Mouse (Mus musculus): Measurements from ENCODE around the gene Polr2e. TPM values are rescaled to one million over a fixed set of nuclear protein-coding genes. Genes with fewer than 3 reads are reported as not detected.
"Not testable (repeated sequence)": the region's sequence is repeated elsewhere in the genome, so short reads cannot be mapped to it uniquely, and the experiment has no call there.

Polr2e gene
- polyA plus RNA-seq, 1 experiment from 2014 or later = 279 TPM

- Histone ChIP-seq H3K27ac (0 out of 2 replicates have a peak overlapping the region, but pooled peaks have one; percentile 25), H3K27me3 (ENCODE audit: poor library complexity, severe bottlenecking) (no peaks in the 10 kb centered on the region), H3K36me3 (replicated peaks) (peaks cover 51% of the 10 kb centered on the region), H3K4me1 (peaks cover 58% of the 10 kb centered on the region), H3K9me3 (no peaks in the 10 kb centered on the region), H3K4me3 (peak overlapping the region; percentile 90)
- no peak for DNase-seq (ENCODE audit: extremely low spot score, low spot score)
- 86% methylated on average over 5 of the region's 5 CpGs for WGBS
Measured at GRCm38 (mm10) chr10:80055364-80055763, 15.8 kb upstream of the Polr2e start.

DNA sequence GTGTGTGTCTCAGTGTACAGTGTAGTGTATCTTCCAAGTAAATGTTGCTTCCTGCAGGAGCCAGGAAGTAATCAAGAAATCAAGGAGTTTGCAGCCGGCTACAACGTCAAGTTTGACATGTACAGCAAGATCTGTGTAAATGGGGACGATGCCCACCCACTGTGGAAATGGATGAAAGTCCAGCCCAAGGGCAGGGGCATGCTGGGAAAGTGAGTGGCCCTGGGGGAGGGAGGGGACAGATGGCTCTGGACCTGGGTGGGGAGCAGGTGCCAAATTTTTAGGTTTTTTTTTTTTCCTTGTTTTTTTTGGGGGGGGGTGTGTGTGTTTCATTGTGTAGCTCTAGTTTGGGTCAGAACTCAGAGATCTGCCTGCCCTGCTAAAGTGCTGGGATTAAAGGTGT is 15.3 kb upstream of the Polr2e start:
- peaks cover 62% of the 10 kb centered on the region for H3K4me1 ChIP-seq
- 69% methylated on average over 3 of the region's 3 CpGs for WGBS
- H3K27ac ChIP-seq = peak overlapping the region; percentile 98; the same call in 1 of the 2 replicates

GRCm38 (mm10) chr10:80053831-80054815 is 14.5 kb upstream of the Polr2e start:
- 3% methylated on average over 77 of the region's 77 CpGs for WGBS
- peak; percentile 70 for DNase-seq (ENCODE audit: extremely low spot score, low spot score)

More for the DNA sequence above, 15.3 kb upstream of the Polr2e start:
- DNase-seq (ENCODE audit: extremely low spot score, low spot score); H3K9me3 ChIP-seq; H3K27me3 ChIP-seq (ENCODE audit: poor library complexity, severe bottlenecking): not testable (repeated sequence)
- Histone ChIP-seq H3K36me3 (replicated peaks) (peaks cover 47% of the 10 kb centered on the region), H3K4me3 (peak overlapping the region; percentile 90)

DNA sequence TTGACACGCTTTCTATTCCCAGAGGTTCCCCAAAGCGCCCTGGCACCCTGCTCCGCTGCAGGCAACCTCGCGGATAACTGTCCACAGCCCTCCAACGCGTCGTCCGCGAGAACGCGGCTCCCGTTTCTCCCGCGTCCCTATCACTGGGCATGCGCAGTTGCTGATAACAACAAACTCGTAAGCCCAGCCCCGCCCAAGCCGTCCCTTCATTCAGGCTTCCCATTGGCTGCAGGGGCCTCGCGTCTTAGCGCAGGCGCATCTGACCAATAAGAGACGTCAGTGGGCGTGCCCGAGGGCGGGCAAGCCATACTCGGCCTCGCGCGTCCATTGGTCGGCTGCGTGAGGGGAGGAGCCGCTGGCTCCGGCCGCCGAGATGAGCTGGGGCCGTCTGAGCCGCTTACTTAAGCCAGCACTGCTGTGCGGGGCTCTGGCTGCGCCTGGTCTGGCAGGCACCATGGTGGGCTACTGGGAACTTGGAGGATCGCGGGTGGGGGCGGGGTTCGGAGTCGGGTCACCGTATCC is 13.7 kb upstream of the Polr2e start:
- Histone ChIP-seq H3K4me3 (peak overlapping the region; percentile 90), H3K27ac (peak overlapping the region; percentile 98), H3K4me1 (peaks cover 78% of the 10 kb centered on the region), H3K36me3 (replicated peaks) (peaks cover 32% of the 10 kb centered on the region), H3K9me3 (no peaks in the 10 kb centered on the region), H3K27me3 (ENCODE audit: poor library complexity, severe bottlenecking) (no peaks in the 10 kb centered on the region)
- under 1% methylated on average over 47 of the region's 47 CpGs for WGBS
- peak; percentile 100 for DNase-seq (ENCODE audit: extremely low spot score, low spot score)

More at GRCm38 (mm10) chr10:80053831-80054815, 14.5 kb upstream of the Polr2e start:
- Histone ChIP-seq H3K36me3 (replicated peaks) (peaks cover 39% of the 10 kb centered on the region), H3K4me1 (peaks cover 70% of the 10 kb centered on the region), H3K27ac (peak overlapping the region; percentile 98), H3K27me3 (ENCODE audit: poor library complexity, severe bottlenecking) (no peaks in the 10 kb centered on the region), H3K9me3 (no peaks in the 10 kb centered on the region), H3K4me3 (peak overlapping the region; percentile 90)

DNA sequence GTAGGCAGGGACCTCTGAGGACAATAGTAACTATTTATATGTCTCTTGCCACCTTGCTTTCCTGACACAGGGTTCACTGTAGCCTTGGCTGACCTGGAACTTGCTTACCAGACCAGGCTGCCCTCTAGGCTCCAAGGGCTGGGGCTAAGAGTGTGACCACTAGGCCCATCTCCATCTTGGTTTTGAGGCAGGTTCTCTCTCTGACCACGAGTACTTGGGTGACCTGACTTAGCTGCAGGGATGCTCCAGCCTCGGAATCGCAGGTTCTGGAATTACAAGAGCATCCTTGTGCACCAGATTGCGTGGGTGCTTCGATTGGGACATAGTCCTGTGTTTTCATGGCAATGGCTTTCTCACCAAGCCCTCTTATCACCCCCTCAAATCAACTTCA is 12.8 kb upstream of the Polr2e start:
- peak overlapping the region; percentile 82 for H3K27ac ChIP-seq
- H3K4me3 ChIP-seq = peak overlapping the region; percentile 90; the same call in 1 of the 2 replicates
- peaks cover 23% of the 10 kb centered on the region for H3K36me3 ChIP-seq (replicated peaks)
- H3K9me3 ChIP-seq = no peaks in the 10 kb centered on the region
- 80% methylated on average over 5 of the region's 5 CpGs for WGBS
- H3K4me1 ChIP-seq = peaks cover 83% of the 10 kb centered on the region
- H3K27me3 ChIP-seq (ENCODE audit: poor library complexity, severe bottlenecking) = peaks cover 3% of the 10 kb centered on the region; the same call in 1 of the 2 replicates
- DNase-seq (ENCODE audit: extremely low spot score, low spot score) = no peak

DNA sequence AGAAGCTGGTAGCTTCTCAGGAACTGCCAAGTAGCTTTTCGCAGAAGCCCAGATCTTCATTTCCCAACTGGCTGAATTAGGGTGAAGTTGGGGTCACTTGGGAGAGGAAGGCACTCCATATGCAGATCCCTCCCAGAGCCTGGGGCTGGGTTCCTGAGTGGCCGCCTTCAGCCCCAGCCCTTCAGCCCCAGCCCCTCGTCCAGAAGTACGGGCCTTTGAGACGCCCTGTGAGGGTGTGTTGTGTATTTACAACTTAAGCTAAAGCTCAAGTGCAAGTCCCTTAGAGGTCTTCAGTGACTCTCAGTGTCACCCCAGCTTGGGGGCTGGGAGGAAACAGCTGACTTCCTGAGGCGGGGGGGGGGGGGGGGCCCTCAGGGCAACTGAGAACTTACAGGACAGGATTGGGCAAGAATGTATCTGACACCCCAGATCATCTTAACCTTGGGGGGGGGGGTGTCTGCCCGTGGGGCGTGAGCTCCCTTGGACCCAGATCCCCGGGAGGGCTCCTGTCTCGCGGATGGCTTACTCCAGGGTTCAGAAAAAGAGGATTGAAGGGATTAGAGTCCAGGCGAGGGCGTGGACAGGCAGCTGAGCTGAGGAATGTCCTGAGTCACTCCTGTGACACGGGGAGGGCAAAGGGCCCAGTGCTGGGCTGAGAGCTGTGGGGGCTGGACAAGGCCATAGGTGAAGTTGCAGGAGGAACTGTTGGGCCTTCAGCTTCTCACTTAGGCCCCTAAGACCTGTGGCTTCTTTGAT is 12.2 kb upstream of the Polr2e start:
- Histone ChIP-seq H3K9me3 (no peaks in the 10 kb centered on the region), H3K27ac (peak overlapping the region; percentile 82), H3K27me3 (ENCODE audit: poor library complexity, severe bottlenecking) (peaks cover 8% of the 10 kb centered on the region; the same call in 1 of the 2 replicates), H3K4me3 (peak overlapping the region; percentile 13; the same call in 1 of the 2 replicates), H3K4me1 (peaks cover 89% of the 10 kb centered on the region), H3K36me3 (replicated peaks) (peaks cover 17% of the 10 kb centered on the region)
- 13% methylated on average over 14 of the region's 14 CpGs for WGBS
- DNase-seq (ENCODE audit: extremely low spot score, low spot score) = no peak

DNA sequence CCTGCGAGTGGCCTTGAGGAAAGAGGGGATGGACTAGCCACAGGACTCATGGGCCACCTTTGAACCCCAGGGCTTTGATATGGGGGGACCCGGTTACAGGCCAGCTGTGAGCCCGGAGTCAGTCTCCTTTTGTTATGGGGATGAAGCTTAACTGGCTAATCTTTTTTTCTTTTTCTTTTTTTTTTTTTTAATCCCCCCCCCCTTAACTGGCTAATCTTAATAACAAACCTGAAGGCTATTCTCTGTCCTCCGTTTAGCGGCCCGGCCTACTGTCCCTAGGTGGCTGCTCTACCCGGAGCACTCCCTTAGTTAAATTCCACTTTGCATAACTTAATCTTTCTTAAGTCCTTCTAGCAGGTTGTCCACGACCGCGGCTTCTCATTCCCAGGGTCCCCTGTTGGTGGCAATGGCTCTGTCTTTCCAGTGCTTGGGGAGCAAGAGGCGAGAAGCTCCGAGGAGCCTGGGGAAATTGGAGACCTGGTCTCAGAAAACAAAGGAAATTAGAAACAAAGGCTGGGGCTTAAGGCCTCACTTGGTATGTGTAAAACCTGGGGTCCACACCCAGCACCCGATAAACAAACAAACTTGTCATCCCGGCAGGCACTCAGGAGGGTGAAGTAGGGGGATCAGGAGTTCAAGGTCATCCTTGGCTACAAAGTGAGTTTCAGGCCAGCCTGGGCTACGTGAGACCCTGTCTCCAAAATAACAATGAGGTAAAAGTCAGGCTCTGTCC is 11.5 kb upstream of the Polr2e start:
- Histone ChIP-seq H3K27ac (peak overlapping the region; percentile 82), H3K36me3 (replicated peaks) (peaks cover 10% of the 10 kb centered on the region), H3K4me3 (peak overlapping the region; percentile 13; the same call in 1 of the 2 replicates), H3K27me3 (ENCODE audit: poor library complexity, severe bottlenecking) (peaks cover 12% of the 10 kb centered on the region; the same call in 1 of the 2 replicates), H3K9me3 (no peaks in the 10 kb centered on the region), H3K4me1 (peaks cover 90% of the 10 kb centered on the region)
- DNase-seq (ENCODE audit: extremely low spot score, low spot score) = no peak
- 9% methylated on average over 15 of the region's 15 CpGs for WGBS

- peaks cover 86% of the 10 kb centered on the region for H3K4me1 ChIP-seq
- no peak overlapping the region; the same call in 1 of the 2 replicates for H3K4me3 ChIP-seq
- WGBS = 15% methylated on average over 6 of the region's 6 CpGs
- H3K27ac ChIP-seq = peak overlapping the region; percentile 82
- peaks cover 12% of the 10 kb centered on the region; the same call in 1 of the 2 replicates for H3K27me3 ChIP-seq (ENCODE audit: poor library complexity, severe bottlenecking)
- H3K36me3 ChIP-seq (replicated peaks) = peaks cover 2% of the 10 kb centered on the region
- DNase-seq (ENCODE audit: extremely low spot score, low spot score) = no peak
- no peaks in the 10 kb centered on the region for H3K9me3 ChIP-seq
Measured at GRCm38 (mm10) chr10:80050244-80050643, 10.6 kb upstream of the Polr2e start.

DNA sequence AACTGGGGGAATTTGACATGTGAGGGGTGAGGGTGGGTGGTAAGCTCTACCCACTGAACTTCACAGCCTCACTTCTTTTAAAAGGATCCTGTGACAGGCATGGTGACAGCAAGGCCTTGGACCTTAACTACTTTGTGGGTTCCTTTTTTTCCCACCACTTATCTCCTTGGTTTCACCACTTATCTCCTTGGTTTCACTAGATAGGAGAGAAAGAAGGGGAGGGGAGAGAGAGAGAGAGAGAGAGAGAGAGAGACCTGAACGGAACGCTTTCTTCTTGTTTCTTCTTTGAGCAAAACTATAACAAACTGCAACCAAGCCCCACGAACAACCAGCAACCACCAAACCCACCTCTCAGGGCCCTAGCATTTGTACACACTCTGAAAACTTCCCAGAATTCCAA is 9.2 kb upstream of the Polr2e start:
- no peaks in the 10 kb centered on the region for H3K9me3 ChIP-seq
- H3K27ac ChIP-seq = peak overlapping the region; percentile 84
- no peak for DNase-seq (ENCODE audit: extremely low spot score, low spot score)
- peak overlapping the region; percentile 6; the same call in 1 of the 2 replicates for H3K4me3 ChIP-seq
- no peaks in the 10 kb centered on the region for H3K36me3 ChIP-seq (replicated peaks)
- H3K27me3 ChIP-seq (ENCODE audit: poor library complexity, severe bottlenecking) = peaks cover 12% of the 10 kb centered on the region; the same call in 1 of the 2 replicates
- peaks cover 77% of the 10 kb centered on the region for H3K4me1 ChIP-seq
- WGBS = 58% methylated on average over 3 of the region's 3 CpGs

- 8% methylated on average over 5 of the region's 5 CpGs for WGBS
- peaks cover 77% of the 10 kb centered on the region for H3K4me1 ChIP-seq
- DNase-seq (ENCODE audit: extremely low spot score, low spot score) = no peak
- no peaks in the 10 kb centered on the region for H3K36me3 ChIP-seq (replicated peaks)
- H3K9me3 ChIP-seq = no peaks in the 10 kb centered on the region
- H3K27ac ChIP-seq = peak overlapping the region; percentile 84
- peaks cover 12% of the 10 kb centered on the region; the same call in 1 of the 2 replicates for H3K27me3 ChIP-seq (ENCODE audit: poor library complexity, severe bottlenecking)
- H3K4me3 ChIP-seq = peak overlapping the region; percentile 20; the same call in 1 of the 2 replicates
Measured at GRCm38 (mm10) chr10:80048396-80048795, 8.8 kb upstream of the Polr2e start.

DNA sequence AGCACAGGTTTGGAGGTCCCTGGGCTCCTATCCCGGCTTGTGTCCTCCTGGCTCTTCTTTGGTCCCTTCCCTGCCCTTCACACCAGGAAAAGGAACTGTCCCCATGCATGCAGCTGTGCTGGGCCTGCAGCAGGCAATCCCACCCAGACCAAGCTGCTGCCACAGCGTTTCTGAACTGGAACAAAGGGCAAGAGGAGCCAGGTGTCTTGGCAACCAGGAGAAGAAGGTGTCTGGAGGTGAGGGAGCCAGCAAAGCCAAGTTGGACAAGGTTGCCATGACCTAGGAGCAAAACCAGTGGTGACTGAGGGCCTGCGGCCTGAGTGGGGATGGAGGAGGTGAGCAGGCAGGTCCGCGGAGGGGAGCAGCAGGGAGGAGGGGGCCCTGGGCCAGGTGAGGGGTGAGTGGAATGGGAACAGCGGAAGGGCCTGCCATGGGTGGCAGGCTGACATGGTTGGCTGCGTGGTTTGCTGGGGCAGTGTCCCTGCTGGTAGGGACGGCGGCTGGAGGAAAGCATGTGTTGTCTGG is 7.5 kb upstream of the Polr2e start, which contains the start of gene Gpx4:
Gene Gpx4, plus strand, starts transcription at position 126 of the 525 bp plus-strand sequence.
- H3K27ac ChIP-seq = peak within 1 kb of the TSS; percentile 84
- no peaks in the 10 kb centered on the region for H3K9me3 ChIP-seq
- DNase-seq (ENCODE audit: extremely low spot score, low spot score) = no peak
- peaks cover 12% of the 10 kb centered on the region; the same call in 1 of the 2 replicates for H3K27me3 ChIP-seq (ENCODE audit: poor library complexity, severe bottlenecking)
- 37% methylated on average over 9 of the region's 9 CpGs for WGBS
- no peaks in the 10 kb centered on the region for H3K36me3 ChIP-seq (replicated peaks)
- 0 out of 2 replicates have a peak within 1 kb of the TSS, but pooled peaks have one; percentile 20 for H3K4me3 ChIP-seq
- H3K4me1 ChIP-seq = peaks cover 65% of the 10 kb centered on the region
